Mouse (Mus musculus) midbrain, embryonic 10.5 days (tissue): Measurements from ENCODE around the gene Dync2li1. TPM values are rescaled to one million over a fixed set of nuclear protein-coding genes. Genes with fewer than 3 reads are reported as not detected.

Experiments used
- DNase-seq: peaks from one replicate; pipeline ENCODE4 v3.0.0-alpha.2; 2017; ENCODE audit warnings: low spot score
- H3K27ac ChIP-seq: fragments of 300-500 bp; sonication (generic); replicated peaks from 2 replicates; pipeline ENCODE4 v1.5.1; 2016; ENCODE audit warnings: mild to moderate bottlenecking
- H3K27me3 ChIP-seq: fragments of 300-500 bp; sonication (generic); 2 replicates; pipeline ENCODE4 v1.6.1; 2016; ENCODE audit warnings: low read depth, mild to moderate bottlenecking; ENCODE audit not compliant: poor library complexity, severe bottlenecking
- H3K36me3 ChIP-seq: fragments of 300-500 bp; sonication (generic); 2 replicates; pipeline ENCODE4 v1.6.1; 2016; ENCODE audit warnings: mild to moderate bottlenecking, moderate library complexity
- H3K4me1 ChIP-seq: fragments of 300-500 bp; sonication (generic); 2 replicates; pipeline ENCODE4 v1.6.1; 2016
- H3K4me3 ChIP-seq: fragments of 300-500 bp; sonication (generic); 2 replicates; pipeline ENCODE4 v1.5.1; 2016; ENCODE audit warnings: mild to moderate bottlenecking, moderate library complexity
- H3K9me3 ChIP-seq: fragments of 300-500 bp; sonication (generic); replicated peaks from 2 replicates; pipeline ENCODE4 v1.6.1; 2016; ENCODE audit warnings: mild to moderate bottlenecking
- WGBS: fragments of 180-500 bp; shearing (Covaris S2); methylation state at CpG from one replicate; pipeline ENCODE4 v1.1.7; 2016; 5-methylcytosine and 5-hydroxymethylcytosine counted together
- polyA plus RNA-seq: library from polyadenylated mRNA; unstranded; fragments of >200 nt; fragmentation: Nextera tagmentation; extraction: Ambion mirVana; gene quantifications from 2 replicates; pipeline ENCODE4 v1.2.1, GENCODE M21; 2016

Gene Dync2li1
- polyA plus RNA-seq, 1 experiment from 2014 or later: 30.9 TPM

- no peaks in the 10 kb centered on the region; the same call in 1 of the 2 replicates for H3K9me3 ChIP-seq
- H3K4me1 ChIP-seq: peaks cover 10% of the 10 kb centered on the region; the same call in 1 of the 2 replicates
- no peaks in the 10 kb centered on the region for H3K27me3 ChIP-seq
- 0 out of 2 replicates have a peak, but pooled peaks cover 9% of the 10 kb centered on the region for H3K36me3 ChIP-seq
- no peak for DNase-seq
- H3K4me3 ChIP-seq: no peak overlapping the region
- no peak overlapping the region for H3K27ac ChIP-seq
- 93% methylated on average over 12 of the region's 12 CpGs for WGBS
Measured at GRCm38 (mm10) chr17:84597859-84598258, 28.4 kb upstream of the Dync2li1 start.

- no peak for DNase-seq
- WGBS: 83% methylated on average over 7 of the region's 7 CpGs
Measured at GRCm38 (mm10) chr17:84598928-84599327, 27.4 kb upstream of the Dync2li1 start.

GRCm38 (mm10) chr17:84600051-84600983 lies 26.0 kb upstream of the Dync2li1 start:
- no peak overlapping the region for H3K27ac ChIP-seq
- no peak overlapping the region for H3K4me3 ChIP-seq
- peaks cover 13% of the 10 kb centered on the region; the same call in 1 of the 2 replicates for H3K4me1 ChIP-seq
- no peaks in the 10 kb centered on the region for H3K9me3 ChIP-seq
- 0 out of 2 replicates have a peak, but pooled peaks cover under 1% of the 10 kb centered on the region for H3K36me3 ChIP-seq
- 88% methylated on average over 9 of the region's 9 CpGs for WGBS
- DNase-seq: no peak
- no peaks in the 10 kb centered on the region for H3K27me3 ChIP-seq

More at GRCm38 (mm10) chr17:84598928-84599327, 27.4 kb upstream of the Dync2li1 start:
- Histone ChIP-seq H3K9me3 (no peaks in the 10 kb centered on the region; the same call in 1 of the 2 replicates), H3K27ac (no peak overlapping the region), H3K4me3 (no peak overlapping the region), H3K27me3 (no peaks in the 10 kb centered on the region), H3K4me1 (peaks cover 13% of the 10 kb centered on the region; the same call in 1 of the 2 replicates), H3K36me3 (0 out of 2 replicates have a peak, but pooled peaks cover 9% of the 10 kb centered on the region)

GRCm38 (mm10) chr17:84601805-84602204 lies 24.5 kb upstream of the Dync2li1 start:
- H3K27ac ChIP-seq: no peak overlapping the region
- H3K9me3 ChIP-seq: no peaks in the 10 kb centered on the region
- H3K36me3 ChIP-seq: no peaks in the 10 kb centered on the region
- no peak overlapping the region for H3K4me3 ChIP-seq
- H3K4me1 ChIP-seq: 0 out of 2 replicates have a peak, but pooled peaks cover 4% of the 10 kb centered on the region
- H3K27me3 ChIP-seq: no peaks in the 10 kb centered on the region
- DNase-seq: no peak
- 93% methylated on average over 5 of the region's 5 CpGs for WGBS

GRCm38 (mm10) chr17:84603202-84603627 lies 23.1 kb upstream of the Dync2li1 start:
- no peak overlapping the region for H3K27ac ChIP-seq
- H3K4me1 ChIP-seq: 0 out of 2 replicates have a peak, but pooled peaks cover 3% of the 10 kb centered on the region
- 82% methylated on average over 9 of the region's 9 CpGs for WGBS
- no peaks in the 10 kb centered on the region for H3K27me3 ChIP-seq
- DNase-seq: no peak
- H3K4me3 ChIP-seq: no peak overlapping the region
- no peaks in the 10 kb centered on the region for H3K36me3 ChIP-seq
- H3K9me3 ChIP-seq: no peaks in the 10 kb centered on the region

GRCm38 (mm10) chr17:84603709-84604420 lies 22.4 kb upstream of the Dync2li1 start:
- Histone ChIP-seq H3K4me3 (no peak overlapping the region), H3K36me3 (no peaks in the 10 kb centered on the region), H3K9me3 (no peaks in the 10 kb centered on the region), H3K27me3 (no peaks in the 10 kb centered on the region), H3K27ac (no peak overlapping the region), H3K4me1 (0 out of 2 replicates have a peak, but pooled peaks cover 3% of the 10 kb centered on the region)
- 92% methylated on average over 10 of the region's 10 CpGs for WGBS
- DNase-seq: no peak

GRCm38 (mm10) chr17:84606976-84607375 lies 19.3 kb upstream of the Dync2li1 start:
- Histone ChIP-seq H3K9me3 (no peaks in the 10 kb centered on the region), H3K27me3 (no peaks in the 10 kb centered on the region), H3K4me1 (0 out of 2 replicates have a peak, but pooled peaks cover 3% of the 10 kb centered on the region), H3K36me3 (peaks cover 4% of the 10 kb centered on the region), H3K27ac (no peak overlapping the region), H3K4me3 (no peak overlapping the region)
- WGBS: 51% methylated on average over 13 of the region's 13 CpGs
- DNase-seq: no peak

GRCm38 (mm10) chr17:84607617-84608016 lies 18.7 kb upstream of the Dync2li1 start:
- Histone ChIP-seq H3K27me3 (no peaks in the 10 kb centered on the region), H3K36me3 (peaks cover 9% of the 10 kb centered on the region), H3K27ac (no peak overlapping the region), H3K9me3 (no peaks in the 10 kb centered on the region), H3K4me3 (no peak overlapping the region), H3K4me1 (0 out of 2 replicates have a peak, but pooled peaks cover 3% of the 10 kb centered on the region)
- WGBS: 70% methylated on average over 5 of the region's 5 CpGs
- no peak for DNase-seq

- Histone ChIP-seq H3K36me3 (peaks cover 17% of the 10 kb centered on the region), H3K27me3 (no peaks in the 10 kb centered on the region), H3K9me3 (peaks cover 5% of the 10 kb centered on the region), H3K4me1 (no peaks in the 10 kb centered on the region), H3K27ac (no peak overlapping the region), H3K4me3 (no peak overlapping the region)
- DNase-seq: no peak
- 90% methylated on average over 4 of the region's 4 CpGs for WGBS
Measured at GRCm38 (mm10) chr17:84608606-84609005, 17.7 kb upstream of the Dync2li1 start.

GRCm38 (mm10) chr17:84611500-84611899 lies 14.8 kb upstream of the Dync2li1 start:
- DNase-seq: no peak
- Histone ChIP-seq H3K27ac (no peak overlapping the region), H3K4me3 (no peak overlapping the region), H3K4me1 (no peaks in the 10 kb centered on the region), H3K27me3 (no peaks in the 10 kb centered on the region), H3K9me3 (peaks cover 9% of the 10 kb centered on the region), H3K36me3 (peaks cover 33% of the 10 kb centered on the region)
- WGBS: 90% methylated on average over 9 of the region's 9 CpGs

GRCm38 (mm10) chr17:84611971-84612370 lies 14.3 kb upstream of the Dync2li1 start:
- Histone ChIP-seq H3K36me3 (peaks cover 33% of the 10 kb centered on the region), H3K27me3 (no peaks in the 10 kb centered on the region), H3K4me3 (no peak overlapping the region), H3K27ac (no peak overlapping the region), H3K4me1 (no peaks in the 10 kb centered on the region), H3K9me3 (peaks cover 9% of the 10 kb centered on the region)
- no peak for DNase-seq
- 83% methylated on average over 7 of the region's 7 CpGs for WGBS

- peaks cover 33% of the 10 kb centered on the region for H3K36me3 ChIP-seq
- 93% methylated on average over 11 of the region's 11 CpGs for WGBS
- H3K27me3 ChIP-seq: no peaks in the 10 kb centered on the region
- peaks cover 9% of the 10 kb centered on the region for H3K9me3 ChIP-seq
- no peak overlapping the region for H3K27ac ChIP-seq
- no peak for DNase-seq
- no peak overlapping the region for H3K4me3 ChIP-seq
- H3K4me1 ChIP-seq: peaks cover 13% of the 10 kb centered on the region
Measured at GRCm38 (mm10) chr17:84615811-84616210, 10.5 kb upstream of the Dync2li1 start.
